Mouse (Mus musculus) ES-CJ7 (cell line): ENCODE measurements around the gene Fam163b.

ENCODE experiments used
- DNase-seq: peaks from one replicate; pipeline ENCODE4 v3.0.0; 2011; ENCODE audit warnings: low read depth, low spot score

Gene Fam163b

GRCm38 (mm10) chr2:27135935-27136334, 6.4 kb downstream of the Fam163b start:
- DNase-seq, result no peak

GRCm38 (mm10) chr2:27128990-27129389, 13.3 kb downstream of the Fam163b start:
- no peak for DNase-seq

DNA sequence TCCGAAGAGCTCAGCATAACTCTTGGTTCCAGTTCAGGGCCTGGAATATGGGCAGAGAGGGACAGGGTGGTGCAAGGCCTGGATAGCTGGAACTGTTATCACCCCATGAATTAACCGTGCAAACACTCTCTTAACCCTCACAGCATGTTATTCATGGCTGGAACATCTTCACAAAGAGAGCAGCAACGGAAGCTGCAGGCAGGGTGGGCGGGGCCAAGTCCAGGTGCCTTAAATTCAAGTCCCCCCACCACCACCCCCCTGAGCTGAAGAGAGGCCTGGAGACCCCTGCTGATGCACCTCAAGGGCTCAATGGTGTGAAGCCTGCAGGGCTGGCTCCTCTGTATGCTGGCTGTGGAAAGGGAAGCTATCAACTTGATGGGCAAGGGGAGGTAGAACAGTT, 15.8 kb downstream of the Fam163b start:
- DNase-seq, result no peak

DNA sequence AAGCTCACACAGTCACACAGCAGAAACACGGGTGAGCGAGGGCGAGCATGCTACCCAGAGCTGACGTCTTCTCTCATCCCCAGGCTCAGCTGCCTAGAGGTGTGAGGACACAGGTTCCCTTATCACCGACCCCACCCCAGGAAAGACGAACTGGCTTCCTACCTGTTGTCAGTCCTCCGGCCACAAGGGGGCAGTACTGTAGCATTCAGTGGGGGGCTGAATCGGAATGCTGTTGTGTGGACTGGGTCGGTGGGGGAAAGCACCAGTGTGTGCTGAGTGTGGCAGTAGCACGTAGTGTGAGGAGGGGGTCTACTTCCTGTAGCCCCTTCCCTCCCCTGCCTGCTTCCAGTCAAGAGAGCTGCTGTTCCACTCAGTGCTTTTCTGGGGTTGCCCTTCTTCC, 16.3 kb downstream of the Fam163b start:
- DNase-seq, result peak; percentile 62

DNA sequence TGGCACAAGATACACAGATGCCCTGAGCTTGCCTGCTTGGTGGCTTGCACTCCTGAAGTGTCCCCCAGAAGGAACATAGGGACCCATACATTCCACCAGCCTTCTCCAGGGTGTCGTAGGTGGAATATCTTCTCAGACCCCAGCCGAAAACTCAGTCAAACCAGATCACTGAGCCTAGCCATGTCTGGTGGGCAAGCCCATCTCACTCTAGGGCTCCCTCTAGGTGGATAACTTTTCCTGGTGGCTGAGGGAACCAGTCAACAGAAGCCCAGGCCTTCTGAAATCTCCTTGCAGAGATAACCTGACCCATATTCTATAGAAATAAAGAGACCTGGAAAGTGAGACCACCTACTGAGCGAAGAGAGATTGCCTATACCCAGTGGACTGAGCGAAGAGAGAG, 19.2 kb downstream of the Fam163b start:
- DNase-seq, result no peak

DNA sequence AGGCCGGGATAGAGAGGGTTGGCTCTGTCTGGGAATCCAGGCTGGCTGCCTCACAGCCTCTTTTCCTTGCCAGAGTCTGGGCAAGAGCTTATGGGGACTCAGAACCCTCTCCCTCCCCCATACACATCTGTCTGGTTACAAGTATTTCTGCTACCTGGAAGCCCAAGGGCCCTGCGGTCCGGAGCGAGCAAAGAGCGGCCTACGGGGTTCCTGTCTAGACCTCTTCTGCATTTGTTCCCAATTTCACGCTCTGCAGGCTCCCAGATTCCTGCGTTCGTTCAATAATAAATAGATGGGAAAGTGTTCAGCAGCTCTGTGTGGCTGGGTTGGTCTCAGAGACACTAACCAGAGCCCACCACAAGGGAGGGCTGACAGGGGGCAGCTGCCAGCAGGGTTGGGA, 19.7 kb downstream of the Fam163b start:
- DNase-seq, result no peak

DNA sequence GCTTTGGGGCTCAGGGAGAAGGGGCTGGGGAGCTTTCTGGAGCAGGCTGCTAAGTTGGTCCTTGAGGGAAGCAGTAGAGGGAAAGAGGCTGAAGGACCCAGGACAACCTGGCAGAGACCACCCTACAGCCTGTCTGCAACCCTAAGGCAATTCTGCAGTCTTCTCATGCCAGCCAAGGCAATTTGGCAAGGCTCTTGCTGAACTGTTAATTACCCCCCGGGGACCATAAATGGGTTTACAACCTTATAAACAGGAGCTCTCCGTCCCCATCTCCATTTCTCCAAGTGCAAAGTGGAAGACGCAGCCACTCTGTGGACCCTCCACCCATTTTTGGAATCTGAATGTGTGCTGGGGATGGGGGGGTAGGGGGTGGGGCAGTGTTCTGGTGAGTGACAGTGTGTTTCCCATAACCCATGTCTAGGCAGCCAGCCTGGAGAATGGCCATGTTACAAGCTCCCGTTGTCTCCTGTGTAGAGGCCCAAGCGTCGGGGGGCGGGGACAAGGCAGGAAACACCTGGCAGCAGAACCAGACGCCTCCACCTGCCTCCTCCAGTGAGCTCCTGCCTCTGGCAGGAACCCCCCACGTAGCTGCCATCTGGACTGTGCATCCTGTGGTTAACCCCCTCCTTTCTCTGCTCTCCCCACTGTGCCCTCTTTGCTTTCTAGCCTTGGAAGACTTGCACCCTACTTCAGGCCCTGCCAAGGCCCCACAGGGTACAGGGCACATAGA, 20.5 kb downstream of the Fam163b start:
- no peak for DNase-seq

GRCm38 (mm10) chr2:27120241-27120641, 22.1 kb downstream of the Fam163b start:
- DNase-seq, result no peak

DNA sequence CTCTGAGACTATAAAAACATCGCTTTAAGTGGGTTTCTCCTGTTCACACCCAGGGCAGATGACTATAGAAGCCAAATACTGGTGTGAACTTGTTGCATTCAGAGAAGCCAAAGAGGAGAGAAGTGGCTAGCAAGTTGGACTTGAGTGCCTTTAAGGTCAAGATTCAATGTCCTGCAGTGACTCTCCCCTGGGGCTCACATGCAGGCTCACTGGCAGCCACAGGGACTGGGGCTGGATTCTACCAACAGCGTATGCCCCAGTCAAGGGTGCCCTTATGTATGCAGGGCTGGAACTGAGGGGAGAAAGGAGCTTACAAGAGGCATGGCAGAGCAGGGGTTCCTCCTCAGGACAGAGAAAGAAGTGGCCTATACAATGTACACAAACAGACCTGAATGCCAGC, 22.5 kb downstream of the Fam163b start:
- DNase-seq, result no peak

DNA sequence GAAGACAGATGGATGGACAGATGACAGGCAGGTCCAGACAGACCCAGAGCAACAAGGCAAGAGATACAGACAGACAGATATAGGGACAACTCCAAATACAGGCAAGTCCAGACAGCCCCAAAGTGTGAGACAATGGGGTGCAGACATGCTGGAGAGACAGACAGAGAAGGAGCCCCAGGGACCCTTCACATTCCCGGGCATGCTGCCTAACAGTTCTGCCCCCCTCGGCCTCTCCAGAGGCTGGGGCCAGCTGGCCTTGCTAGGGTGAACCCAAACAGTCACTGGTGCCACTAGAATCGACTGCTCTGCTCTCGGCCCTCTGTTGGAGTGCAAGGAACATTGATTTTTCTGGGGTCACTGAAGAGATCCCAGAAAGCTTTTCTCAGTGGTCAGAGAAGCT, 23.8 kb downstream of the Fam163b start:
- no peak for DNase-seq

DNA sequence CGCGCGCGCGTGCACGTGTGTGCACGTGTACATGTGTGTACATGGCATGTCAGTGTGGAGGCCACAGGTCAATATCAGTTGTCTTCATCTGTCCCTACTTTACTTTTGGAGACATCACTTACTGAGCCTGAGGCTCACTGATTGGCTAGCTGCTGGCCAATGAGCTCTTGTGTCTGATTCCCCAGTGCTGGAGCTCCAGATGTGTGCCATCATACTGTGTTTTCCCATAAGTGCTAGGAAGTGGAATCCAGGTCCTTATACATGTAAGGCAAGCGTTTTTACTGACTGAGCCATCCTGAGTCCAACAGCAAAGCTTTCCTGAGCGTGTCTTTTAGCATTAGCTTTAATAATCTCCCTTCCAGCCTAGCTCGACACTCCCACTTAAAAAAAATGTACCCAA, 28.1 kb downstream of the Fam163b start:
- no peak for DNase-seq

DNA sequence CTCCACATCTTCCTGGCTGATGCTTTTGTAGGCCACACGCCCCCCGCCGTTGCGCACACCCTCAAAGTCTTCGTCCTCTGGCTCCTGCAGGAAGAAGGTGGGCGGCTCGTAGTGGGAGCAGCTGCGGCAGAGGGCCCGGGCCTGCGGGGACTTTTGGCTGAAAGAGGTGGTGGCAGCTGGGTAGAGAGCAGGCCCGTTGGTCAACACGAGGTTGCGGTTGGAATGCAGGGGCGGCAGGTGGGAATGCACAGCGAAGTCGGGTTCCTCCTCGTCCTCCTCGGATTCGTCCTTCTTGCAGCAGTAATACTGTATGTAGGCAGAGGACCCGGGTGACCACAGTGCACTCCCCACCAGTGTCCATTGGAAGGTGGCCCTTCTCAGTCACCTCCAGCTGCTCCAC, 29.7 kb downstream of the Fam163b start:
- DNase-seq, result no peak

DNA sequence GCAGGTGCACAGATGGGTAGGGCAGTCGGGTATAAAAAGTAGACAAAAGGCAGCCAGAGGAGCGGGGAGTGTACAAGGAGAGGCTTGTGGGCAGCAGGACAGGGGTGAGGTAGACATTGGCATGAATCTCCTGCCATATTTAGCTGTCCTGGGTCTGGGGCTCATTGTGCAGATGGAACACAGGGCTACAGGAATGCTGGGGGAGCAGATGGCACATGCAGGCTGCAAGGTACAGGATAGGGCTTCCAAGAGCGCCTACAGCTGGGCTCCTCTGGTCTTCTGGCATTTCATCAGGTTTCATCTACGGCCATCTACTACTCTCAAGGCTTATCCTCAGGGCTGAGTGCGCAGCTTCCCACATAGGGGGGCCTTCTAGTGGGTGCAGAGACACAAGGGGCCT, 33.2 kb downstream of the Fam163b start:
- DNase-seq, result no peak

- DNase-seq, result no peak
Measured at GRCm38 (mm10) chr2:27108144-27108543, 34.1 kb downstream of the Fam163b start.

GRCm38 (mm10) chr2:27106816-27107215, 35.5 kb downstream of the Fam163b start:
- no peak for DNase-seq

- no peak for DNase-seq
Measured at GRCm38 (mm10) chr2:27103554-27103953, 38.7 kb downstream of the Fam163b start.

DNA sequence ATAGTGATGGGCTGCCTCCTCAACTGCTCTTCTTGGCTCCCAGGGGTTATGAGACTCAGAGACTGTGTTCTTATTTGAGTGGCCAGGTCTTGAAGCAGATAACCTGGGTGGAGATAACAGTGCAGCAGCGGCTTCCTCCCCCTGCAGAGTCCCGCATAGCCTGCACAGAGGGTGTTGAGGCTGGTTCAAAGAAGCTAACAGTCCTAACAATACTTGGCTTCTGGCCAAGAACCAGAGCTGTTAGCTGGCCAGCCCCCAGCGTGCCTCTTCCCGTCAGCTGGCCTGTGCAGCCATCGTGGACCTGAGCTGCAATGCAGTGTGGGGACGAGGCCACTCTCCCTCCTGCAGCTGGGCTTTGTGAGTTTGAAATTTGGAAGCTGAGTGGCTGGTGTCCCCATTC, 44.5 kb downstream of the Fam163b start:
- no peak for DNase-seq

DNA sequence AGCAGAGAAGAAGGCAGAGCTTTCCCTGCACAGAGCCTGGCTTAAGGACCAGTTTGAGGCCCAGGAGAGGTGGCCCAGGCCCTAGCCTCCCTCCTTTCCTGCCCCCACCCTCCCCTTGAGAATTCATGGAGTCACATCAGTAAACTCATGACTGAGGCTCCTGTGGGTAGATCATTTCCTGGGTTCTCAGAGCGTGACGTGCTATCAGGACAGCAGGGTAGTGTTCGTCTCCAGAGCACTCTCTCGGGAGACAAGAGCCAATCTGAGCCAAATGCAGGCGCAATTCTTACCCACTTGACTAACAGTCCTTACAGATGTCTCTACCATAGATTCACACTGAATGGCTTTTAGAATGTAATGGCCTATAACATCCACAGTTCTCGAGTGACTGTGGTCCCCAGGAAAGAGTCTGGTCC, 45.0 kb downstream of the Fam163b start:
- DNase-seq, result no peak

DNA sequence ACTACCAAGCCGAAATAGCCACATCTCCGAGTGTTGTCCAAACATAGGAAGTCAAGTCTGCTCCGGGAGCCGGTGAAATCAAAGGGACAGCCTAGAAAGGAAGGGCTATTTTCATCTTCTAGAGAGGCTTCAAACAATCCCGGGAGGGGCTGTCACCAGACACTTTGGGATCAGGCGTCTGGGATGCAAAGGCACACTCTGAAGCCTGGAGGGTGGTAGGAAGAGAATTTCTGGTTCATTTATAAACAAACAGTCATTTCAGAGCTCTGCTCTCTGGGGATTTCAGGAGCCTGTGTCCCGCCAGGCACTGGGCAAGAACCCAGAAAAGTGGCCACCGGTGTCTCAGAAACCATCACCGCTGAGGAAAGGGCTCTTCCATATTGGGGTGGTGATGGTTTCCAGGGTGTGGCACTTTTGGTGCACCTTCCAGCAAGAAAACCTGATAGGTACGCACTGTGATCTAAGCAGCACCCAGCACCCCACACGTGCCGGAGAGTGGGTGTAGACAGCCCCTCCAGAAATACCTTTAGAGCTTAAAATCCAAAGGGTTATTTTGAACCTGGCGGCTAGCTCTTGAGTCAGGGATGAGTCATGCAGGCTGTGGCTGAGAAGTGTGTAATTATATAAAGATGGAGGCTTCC, 45.8 kb downstream of the Fam163b start:
- no peak for DNase-seq

GRCm38 (mm10) chr2:27095178-27095577, 47.1 kb downstream of the Fam163b start:
- DNase-seq, result no peak

DNA sequence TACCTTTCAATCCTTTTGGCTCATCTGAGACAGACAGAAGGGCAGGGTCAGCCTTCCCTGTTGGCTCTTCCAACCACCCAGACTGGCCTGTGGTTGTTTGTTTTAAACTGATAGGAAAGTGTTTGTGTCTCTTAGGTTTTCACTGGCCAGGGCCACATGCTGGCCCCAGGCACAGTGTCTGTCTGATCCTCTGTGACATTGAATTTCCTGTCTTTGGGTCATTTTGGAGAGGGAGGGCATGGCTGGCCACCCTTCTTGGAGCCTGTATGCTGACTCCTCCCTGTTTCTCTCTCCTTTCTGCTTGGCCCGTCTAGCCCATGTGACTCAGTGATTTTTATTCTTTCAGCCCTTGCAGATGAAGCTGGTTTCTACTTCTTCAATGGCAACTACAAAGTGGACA, 53.1 kb downstream of the Fam163b start:
- no peak for DNase-seq

DNA sequence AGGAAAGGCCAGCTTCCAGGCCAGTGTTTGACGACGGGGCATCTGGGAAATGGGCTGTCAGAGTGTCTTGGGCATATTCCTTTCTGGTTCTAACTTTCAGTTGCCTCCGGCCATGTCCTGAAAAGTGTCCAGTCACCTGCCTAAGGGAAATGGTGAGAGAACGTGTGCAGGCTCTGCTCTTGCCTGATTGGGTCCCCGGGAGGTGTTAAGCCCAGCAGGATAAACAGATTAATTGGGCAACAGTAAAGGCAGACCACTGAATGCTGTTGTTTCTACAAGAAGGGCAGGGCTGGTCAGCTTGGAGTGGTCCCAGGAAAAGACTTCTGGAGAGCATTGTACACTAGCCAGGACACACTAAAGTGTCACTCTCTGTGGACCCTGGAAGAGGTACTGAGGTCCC, 53.6 kb downstream of the Fam163b start:
- no peak for DNase-seq

DNA sequence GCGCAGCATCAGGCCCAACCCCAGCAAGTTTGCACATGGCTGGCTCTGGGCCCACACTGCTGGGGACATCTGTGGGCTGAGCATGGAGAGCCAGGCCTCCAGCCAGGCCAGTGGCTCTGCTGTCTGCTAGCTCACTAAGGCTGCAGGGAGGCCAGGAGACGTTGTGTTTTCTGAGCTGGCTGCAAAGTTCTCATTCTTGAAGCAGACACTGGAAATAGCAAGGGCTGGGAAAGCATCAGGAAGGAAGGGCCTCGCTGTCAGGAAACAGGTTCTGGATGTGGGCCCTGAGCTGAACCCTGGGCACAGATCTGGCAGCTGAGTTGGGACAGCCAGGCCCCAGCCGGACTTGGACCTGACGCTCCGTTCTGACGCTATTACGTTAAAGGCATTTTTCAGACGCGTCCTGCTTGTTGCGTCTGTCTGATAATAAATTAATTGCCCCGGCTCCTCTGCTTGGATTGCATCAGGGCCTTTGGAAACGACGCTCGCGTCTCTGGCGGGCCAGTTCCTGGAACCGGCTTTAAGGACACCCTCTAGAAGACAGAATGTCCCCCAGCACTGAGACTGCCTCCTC, 54.1 kb downstream of the Fam163b start:
- no peak for DNase-seq
